Mouse (Mus musculus) T-cell, adult 2 months (primary cell): ENCODE measurements around the gene Fut8.
"Not testable (repeated sequence)": the region's sequence is repeated elsewhere in the genome, so short reads cannot be mapped to it uniquely, and the experiment has no call there.

Experiments used
- DNase-seq: peaks from one replicate; pipeline ENCODE4 v3.0.0; 2022; ENCODE audit warnings: low spot score

Gene Fut8

GRCm38 (mm10) chr12:77500439-77501055 lies 262.6 kb downstream of the Fut8 start:
- no peak for DNase-seq

GRCm38 (mm10) chr12:77501466-77502240 lies 263.7 kb downstream of the Fut8 start:
- DNase-seq = no peak

- DNase-seq = no peak
Observed at GRCm38 (mm10) chr12:77502243-77502642, 264.3 kb downstream of the Fut8 start.

GRCm38 (mm10) chr12:77505431-77505830 lies 267.5 kb downstream of the Fut8 start:
- no peak for DNase-seq

GRCm38 (mm10) chr12:77507770-77508169 lies 269.8 kb downstream of the Fut8 start:
- no peak for DNase-seq

GRCm38 (mm10) chr12:77510758-77511157 lies 272.8 kb downstream of the Fut8 start:
- DNase-seq = no peak

GRCm38 (mm10) chr12:77511206-77511605 lies 273.3 kb downstream of the Fut8 start:
- no peak for DNase-seq

- no peak for DNase-seq
Observed at GRCm38 (mm10) chr12:77511631-77512030, 273.7 kb downstream of the Fut8 start.

- no peak for DNase-seq
Observed at GRCm38 (mm10) chr12:77516805-77517204, 278.9 kb downstream of the Fut8 start.

GRCm38 (mm10) chr12:77517691-77518090 lies 279.8 kb downstream of the Fut8 start:
- no peak for DNase-seq

GRCm38 (mm10) chr12:77519534-77520102 lies 281.7 kb downstream of the Fut8 start:
- no peak for DNase-seq

- DNase-seq = not testable (repeated sequence)
Observed at GRCm38 (mm10) chr12:77524014-77524413, 286.1 kb downstream of the Fut8 start.
